Mouse (Mus musculus) embryonic facial prominence, embryonic 14.5 days (tissue): ENCODE measurements at regions not wholly inside any gene's neighbourhood (a gene's known extent, or its start where the extent isn't known, plus 50 kb on each side); places are given as distances from the start of the nearest gene placed in this dataset.

ENCODE experiments used
- ATAC-seq: fragments of 200-750 bp; cut with Nextera tagmentation; 2 replicates; pipeline ENCODE4 v1.8.0; 2017; ENCODE audit warnings: low read depth, moderate number of reproducible peaks, moderate TSS enrichment
- DNase-seq: peaks from one replicate; pipeline ENCODE4 v3.0.0-alpha.2; 2015; ENCODE audit warnings: low spot score
- H3K27ac ChIP-seq: fragments of 300-500 bp; sonication (generic); replicated peaks from 2 replicates; pipeline ENCODE4 v1.5.1; 2014; ENCODE audit warnings: low read depth, mild to moderate bottlenecking, low read length, moderate library complexity
- H3K27me3 ChIP-seq: fragments of 300-500 bp; sonication (generic); replicated peaks from 2 replicates; pipeline ENCODE4 v1.6.1; 2014; ENCODE audit warnings: low read length; ENCODE audit not compliant: control insufficient read depth, insufficient read depth
- H3K36me3 ChIP-seq: fragments of 300-500 bp; sonication (generic); 2 replicates; pipeline ENCODE4 v1.6.1; 2014; ENCODE audit warnings: low read length, mixed read lengths; ENCODE audit not compliant: control insufficient read depth, insufficient read depth
- H3K4me1 ChIP-seq: fragments of 300-500 bp; sonication (generic); 2 replicates; pipeline ENCODE4 v1.6.1; 2014; ENCODE audit warnings: antibody characterized with exemption, low read length; ENCODE audit not compliant: control insufficient read depth, insufficient read depth
- H3K4me2 ChIP-seq: fragments of 300-500 bp; sonication (generic); 2 replicates; pipeline ENCODE4 v1.6.1; 2014; ENCODE audit warnings: low read depth, mild to moderate bottlenecking, low read length, moderate library complexity, mixed read lengths
- H3K4me3 ChIP-seq: fragments of 300-500 bp; sonication (generic); 2 replicates; pipeline ENCODE4 v1.5.1; 2014; ENCODE audit warnings: low read depth, mild to moderate bottlenecking, low read length
- H3K9ac ChIP-seq: fragments of 300-500 bp; sonication (generic); 2 replicates; pipeline ENCODE4 v1.6.1; 2014; ENCODE audit warnings: low read depth, mild to moderate bottlenecking, low read length, moderate library complexity, mixed read lengths
- H3K9me3 ChIP-seq: fragments of 300-500 bp; sonication (generic); 2 replicates; pipeline ENCODE4 v1.6.1; 2016; ENCODE audit warnings: low read length; ENCODE audit not compliant: control insufficient read depth
- WGBS: fragments of 180-500 bp; shearing (Covaris S2); extraction: QIAGEN DNeasy Blood & Tissue Kit; methylation state at CpG from one replicate; pipeline ENCODE4 v1.1.7; 2014; 5-methylcytosine and 5-hydroxymethylcytosine counted together

DNA sequence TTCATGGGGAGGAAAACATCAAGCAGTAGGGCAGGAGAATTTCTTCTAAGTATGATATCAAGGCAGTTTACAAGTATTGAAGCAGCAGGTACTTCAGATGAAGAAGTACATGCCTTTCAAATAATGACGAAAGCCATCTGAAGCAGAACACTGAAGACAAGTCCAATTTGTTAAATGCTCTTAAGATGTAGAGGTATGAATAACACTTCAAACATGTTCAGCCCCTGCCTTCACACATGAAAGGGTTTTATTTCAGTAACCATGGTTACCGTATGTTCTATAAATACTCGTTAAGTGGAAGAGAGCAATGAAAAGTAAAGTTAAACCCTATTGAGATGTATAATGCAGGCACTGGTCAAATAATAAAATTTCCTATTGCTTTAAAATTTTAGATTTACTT is 101.8 kb downstream of the Mospd2 start:
- Histone ChIP-seq H3K9ac (no peak overlapping the region), H3K4me1 (no peaks in the 10 kb centered on the region), H3K4me3 (no peak overlapping the region), H3K36me3 (no peaks in the 10 kb centered on the region), H3K9me3 (no peaks in the 10 kb centered on the region), H3K27me3 (no peaks in the 10 kb centered on the region; the same call in 1 of the 2 replicates), H3K27ac (no peak overlapping the region), H3K4me2 (no peak overlapping the region)
- no peak for ATAC-seq
- 72% methylated on average over 3 of the region's 3 CpGs for WGBS
- DNase-seq: no peak

GRCm38 (mm10) chrX:164840393-164840792 is 139.8 kb downstream of the Mospd2 start:
- Histone ChIP-seq H3K4me1 (no peaks in the 10 kb centered on the region), H3K9ac (no peak overlapping the region), H3K27ac (no peak overlapping the region), H3K4me2 (no peak overlapping the region), H3K9me3 (no peaks in the 10 kb centered on the region), H3K4me3 (no peak overlapping the region), H3K36me3 (no peaks in the 10 kb centered on the region), H3K27me3 (no peaks in the 10 kb centered on the region)
- WGBS: 79% methylated on average over 6 of the region's 6 CpGs
- DNase-seq: no peak
- no peak for ATAC-seq

DNA sequence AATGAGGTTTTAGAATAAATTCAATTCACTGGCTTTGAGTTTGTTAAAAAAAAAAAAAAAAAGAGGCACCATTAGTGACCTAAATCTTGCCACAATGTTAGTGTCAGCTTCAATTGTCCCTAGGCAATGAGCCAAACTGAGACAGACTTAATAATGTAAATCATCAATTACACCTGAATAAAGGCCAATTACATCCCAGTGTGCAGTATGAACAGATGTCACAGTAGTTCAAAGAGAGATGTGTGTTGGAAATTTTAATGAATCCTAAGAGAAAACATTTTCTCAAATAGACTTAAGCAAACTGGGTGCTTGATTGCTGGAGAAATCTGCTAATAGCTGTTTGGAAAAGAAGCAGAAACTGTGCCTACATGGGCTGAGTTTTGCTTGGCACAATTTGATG is 159.3 kb downstream of the Mospd2 start:
- Histone ChIP-seq H3K4me1 (no peaks in the 10 kb centered on the region), H3K9me3 (no peaks in the 10 kb centered on the region), H3K4me3 (no peak overlapping the region), H3K27me3 (no peaks in the 10 kb centered on the region), H3K27ac (no peak overlapping the region), H3K9ac (no peak overlapping the region), H3K36me3 (no peaks in the 10 kb centered on the region), H3K4me2 (no peak overlapping the region)
- ATAC-seq (no peak), DNase-seq (peak; percentile 14)

GRCm38 (mm10) chrX:164787293-164787692 is 192.9 kb downstream of the Mospd2 start:
- DNase-seq: no peak
- Histone ChIP-seq H3K4me3 (no peak overlapping the region), H3K9me3 (no peaks in the 10 kb centered on the region), H3K27me3 (no peaks in the 10 kb centered on the region), H3K9ac (no peak overlapping the region), H3K36me3 (no peaks in the 10 kb centered on the region), H3K27ac (no peak overlapping the region), H3K4me2 (no peak overlapping the region), H3K4me1 (no peaks in the 10 kb centered on the region)
- no peak for ATAC-seq
- WGBS: 54% methylated on average over 3 of the region's 3 CpGs

- Histone ChIP-seq H3K9me3 (no peaks in the 10 kb centered on the region), H3K27ac (no peak overlapping the region), H3K9ac (no peak overlapping the region), H3K4me3 (no peak overlapping the region), H3K36me3 (no peaks in the 10 kb centered on the region), H3K4me1 (no peaks in the 10 kb centered on the region), H3K4me2 (no peak overlapping the region), H3K27me3 (peaks cover 3% of the 10 kb centered on the region; the same call in 1 of the 2 replicates)
- WGBS: 73% methylated on average over 4 of the region's 4 CpGs
- peak; percentile 4 for DNase-seq
- no peak for ATAC-seq
Measured at GRCm38 (mm10) chrX:164764919-164765318, 215.3 kb downstream of the Mospd2 start.

DNA sequence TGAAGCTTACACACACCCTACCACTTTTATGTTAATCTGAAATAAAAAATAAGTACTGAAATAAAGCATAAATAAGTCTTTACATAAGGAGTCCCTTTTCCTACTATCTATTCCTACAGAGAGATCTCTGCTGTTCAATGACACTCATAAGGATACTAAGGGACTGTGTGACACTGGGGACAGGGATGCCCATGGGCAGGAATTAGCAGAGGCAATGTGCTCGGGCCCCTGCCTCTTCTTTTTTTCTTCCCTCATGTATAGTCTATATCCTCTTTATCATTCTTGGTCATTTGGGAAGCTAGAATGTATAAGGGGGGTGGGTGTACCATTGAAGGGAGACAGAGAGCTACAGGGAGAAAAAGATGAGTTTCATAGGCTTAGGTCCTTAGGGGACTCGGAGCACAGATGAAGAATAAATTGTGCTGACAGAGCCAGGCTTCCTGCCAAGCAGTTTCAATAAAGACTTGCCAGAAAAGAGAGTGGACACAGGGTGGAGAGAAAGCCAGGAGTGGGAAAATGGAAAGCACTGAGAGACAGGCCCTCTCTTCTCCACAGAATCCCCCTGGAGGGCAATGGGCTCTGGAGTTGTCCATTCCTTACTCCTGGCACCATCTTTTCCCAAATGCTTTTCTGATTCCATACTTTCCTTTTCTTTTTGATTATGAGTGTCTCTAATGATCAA is 216.3 kb downstream of the Mospd2 start:
- peak; percentile 66 for DNase-seq
- Histone ChIP-seq H3K36me3 (no peaks in the 10 kb centered on the region), H3K9me3 (no peaks in the 10 kb centered on the region), H3K9ac (no peak overlapping the region), H3K27ac (no peak overlapping the region), H3K27me3 (peaks cover 3% of the 10 kb centered on the region; the same call in 1 of the 2 replicates), H3K4me3 (no peak overlapping the region), H3K4me2 (no peak overlapping the region), H3K4me1 (no peaks in the 10 kb centered on the region)
- peak; percentile 37; the same call in 1 of the 2 replicates for ATAC-seq
- 40% methylated on average over 2 of the region's 2 CpGs for WGBS

DNA sequence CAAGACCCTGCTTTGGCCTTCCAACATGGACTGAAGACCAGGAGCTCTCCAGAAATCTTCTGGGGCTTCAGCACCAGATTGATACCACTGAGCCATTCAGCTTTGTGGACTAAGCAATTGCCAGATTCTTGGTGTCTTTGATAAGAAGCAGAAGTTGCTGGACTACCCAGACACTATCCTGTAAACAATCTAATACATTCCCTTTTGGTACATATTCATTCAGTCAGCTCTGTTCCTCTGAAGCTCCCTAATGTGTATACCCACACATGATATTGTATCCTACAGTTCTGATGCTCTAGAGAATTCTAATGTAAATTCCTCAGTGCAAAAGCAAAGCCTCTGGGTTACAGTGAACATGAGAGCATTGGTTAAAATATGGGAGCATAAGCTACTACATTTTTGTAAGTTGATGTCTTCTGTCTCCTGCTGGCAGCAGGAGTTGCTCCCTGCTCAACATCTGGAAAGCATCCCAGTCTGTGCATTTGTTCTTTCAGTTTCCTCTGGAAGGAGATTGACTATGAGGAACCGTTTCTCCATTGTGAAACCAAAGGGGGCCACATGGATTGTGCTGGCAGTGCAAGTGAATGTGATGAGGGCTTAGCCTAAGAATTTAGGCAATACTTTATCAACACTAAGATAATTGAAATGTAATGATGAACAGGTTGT is 234.5 kb downstream of the Mospd2 start:
- Histone ChIP-seq H3K9me3 (no peaks in the 10 kb centered on the region), H3K9ac (no peak overlapping the region), H3K27ac (no peak overlapping the region), H3K4me3 (no peak overlapping the region), H3K4me1 (no peaks in the 10 kb centered on the region), H3K27me3 (0 out of 2 replicates have a peak, but pooled peaks cover 3% of the 10 kb centered on the region), H3K4me2 (no peak overlapping the region), H3K36me3 (no peaks in the 10 kb centered on the region)
- WGBS: 36% methylated on average over 1 of the region's 1 CpGs
- DNase-seq (peak; percentile 6), ATAC-seq (no peak)
